Mouse (Mus musculus) erythroblast, embryonic 14.5 days (primary cell): ENCODE results near the gene Pcx.

Experiments
- GATA1 ChIP-seq: IDR thresholded peaks from 2 replicates; pipeline ENCODE4 v1.6.1; 2012; ENCODE audit warnings: low read length, inconsistent platforms, mixed read lengths
- TAL1 ChIP-seq: IDR thresholded peaks from 3 replicates; pipeline ENCODE4 v1.6.1; 2012; ENCODE audit warnings: low read length, inconsistent platforms, mixed read lengths

DNA sequence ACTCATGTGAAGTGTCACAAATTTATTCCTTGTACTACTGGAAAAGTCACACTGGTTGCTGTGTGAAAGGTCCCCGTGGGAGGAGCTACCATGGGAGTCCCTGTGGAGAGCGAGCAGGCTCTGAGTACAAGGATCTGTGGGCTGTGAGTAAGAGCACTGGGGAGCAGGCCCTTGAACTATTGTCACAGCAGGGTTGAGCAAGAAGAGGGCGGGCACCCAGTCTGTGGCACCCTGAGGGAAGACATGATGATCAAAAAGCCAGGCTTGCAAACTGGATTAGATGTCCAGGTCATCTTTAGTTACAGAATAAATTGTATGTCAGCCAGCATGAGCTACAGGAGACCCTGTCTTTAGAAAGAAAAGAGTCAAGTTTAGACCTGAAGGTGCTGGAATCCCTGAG lies 26.3 kb downstream of the Pcx start:
- TF ChIP-seq TAL1 (no peak), GATA1 (no peak)
